Mouse (Mus musculus) liver, embryonic 13.5 days (tissue): ENCODE data around the gene Xxylt1. TPM values are rescaled to one million over a fixed set of nuclear protein-coding genes. Genes with fewer than 3 reads are reported as not detected.

ENCODE experiments used
- ATAC-seq: fragments of 200-750 bp; cut with Nextera tagmentation; 2 replicates; pipeline ENCODE4 v1.8.0; 2017; ENCODE audit warnings: low read depth, mild to moderate bottlenecking, moderate number of reproducible peaks, moderate library complexity
- DNase-seq: peaks from one replicate; pipeline ENCODE4 v3.0.0; 2022
- H3K27ac ChIP-seq: fragments of 300-500 bp; sonication (generic); 2 replicates; pipeline ENCODE4 v1.5.1; 2015; ENCODE audit warnings: moderate library complexity, mild to moderate bottlenecking, inconsistent platforms
- H3K27me3 ChIP-seq: fragments of 300-500 bp; sonication (generic); 2 replicates; pipeline ENCODE4 v1.6.1; 2015; ENCODE audit warnings: mild to moderate bottlenecking, inconsistent platforms
- H3K36me3 ChIP-seq: fragments of 300-500 bp; sonication (generic); 2 replicates; pipeline ENCODE4 v1.6.1; 2015; ENCODE audit warnings: mild to moderate bottlenecking, inconsistent platforms
- H3K4me1 ChIP-seq: fragments of 300-500 bp; sonication (generic); replicated peaks from 2 replicates; pipeline ENCODE4 v1.6.1; 2015; ENCODE audit warnings: inconsistent platforms
- H3K4me2 ChIP-seq: fragments of 300-500 bp; sonication (generic); 2 replicates; pipeline ENCODE4 v1.6.1; 2015; ENCODE audit warnings: inconsistent platforms, mild to moderate bottlenecking, moderate library complexity
- H3K4me3 ChIP-seq: fragments of 300-500 bp; sonication (generic); replicated peaks from 2 replicates; pipeline ENCODE4 v1.5.1; 2015; ENCODE audit warnings: mild to moderate bottlenecking, inconsistent platforms
- H3K9ac ChIP-seq: fragments of 300-500 bp; sonication (generic); 2 replicates; pipeline ENCODE4 v1.6.1; 2015; ENCODE audit warnings: mild to moderate bottlenecking, inconsistent platforms
- H3K9me3 ChIP-seq: fragments of 300-500 bp; sonication (generic); replicated peaks from 2 replicates; pipeline ENCODE4 v1.6.1; 2016; ENCODE audit warnings: inconsistent platforms
- WGBS: fragments of 180-500 bp; shearing (Covaris S2); methylation state at CpG from one replicate; pipeline ENCODE4 v1.1.7; 2015; ENCODE audit not compliant: insufficient replicate concordance; 5-methylcytosine and 5-hydroxymethylcytosine counted together
- polyA plus RNA-seq: library from polyadenylated mRNA; unstranded; fragments of >200 nt; fragmentation: Nextera tagmentation; extraction: Ambion mirVana; gene quantifications from 2 replicates; pipeline ENCODE4 v1.2.1, GENCODE M21; 2015

Xxylt1 gene
- polyA plus RNA-seq, 1 experiment from 2014 or later, result 3.1 TPM

- Histone ChIP-seq H3K4me3 (no peak overlapping the region), H3K4me1 (peaks cover 13% of the 10 kb centered on the region; the same call in 1 of the 2 replicates), H3K9ac (no peak overlapping the region), H3K4me2 (no peak overlapping the region), H3K27ac (no peak overlapping the region), H3K36me3 (no peaks in the 10 kb centered on the region), H3K27me3 (no peaks in the 10 kb centered on the region), H3K9me3 (no peaks in the 10 kb centered on the region)
- no peak for DNase-seq
- WGBS, result 74% methylated on average over 13 of the region's 13 CpGs
- no peak for ATAC-seq
These were observed 20.5 kb downstream of the Xxylt1 start for GRCm38 (mm10) chr16:31060714-31061113.

- 74% methylated on average over 3 of the region's 3 CpGs for WGBS
- Histone ChIP-seq H3K27me3 (no peaks in the 10 kb centered on the region), H3K27ac (no peak overlapping the region), H3K4me1 (peaks cover 10% of the 10 kb centered on the region; the same call in 1 of the 2 replicates), H3K9ac (no peak overlapping the region), H3K4me3 (no peak overlapping the region), H3K9me3 (no peaks in the 10 kb centered on the region), H3K36me3 (no peaks in the 10 kb centered on the region), H3K4me2 (no peak overlapping the region)
- DNase-seq (no peak), ATAC-seq (no peak)
These were observed 21.0 kb downstream of the Xxylt1 start for GRCm38 (mm10) chr16:31060226-31060625.

- H3K9me3 ChIP-seq, result no peaks in the 10 kb centered on the region
- ATAC-seq (no peak), DNase-seq (no peak)
- no peak overlapping the region for H3K4me3 ChIP-seq
- H3K9ac ChIP-seq, result no peak overlapping the region
- H3K27me3 ChIP-seq, result no peaks in the 10 kb centered on the region
- no peak overlapping the region for H3K27ac ChIP-seq
- 75% methylated on average over 4 of the region's 4 CpGs for WGBS
- H3K36me3 ChIP-seq, result no peaks in the 10 kb centered on the region
- H3K4me1 ChIP-seq, result peaks cover 10% of the 10 kb centered on the region; the same call in 1 of the 2 replicates
- H3K4me2 ChIP-seq, result no peak overlapping the region
These were observed 21.5 kb downstream of the Xxylt1 start for GRCm38 (mm10) chr16:31059730-31060129.

- no peak overlapping the region for H3K27ac ChIP-seq
- no peak overlapping the region for H3K4me2 ChIP-seq
- ATAC-seq (no peak), DNase-seq (no peak)
- no peaks in the 10 kb centered on the region for H3K9me3 ChIP-seq
- peaks cover 17% of the 10 kb centered on the region; the same call in 1 of the 2 replicates for H3K4me1 ChIP-seq
- no peaks in the 10 kb centered on the region for H3K36me3 ChIP-seq
- 56% methylated on average over 6 of the region's 6 CpGs for WGBS
- no peak overlapping the region for H3K9ac ChIP-seq
- no peak overlapping the region for H3K4me3 ChIP-seq
- H3K27me3 ChIP-seq, result no peaks in the 10 kb centered on the region
These were observed 28.4 kb downstream of the Xxylt1 start for GRCm38 (mm10) chr16:31052812-31053211.

GRCm38 (mm10) chr16:31052177-31052726 lies 29.0 kb downstream of the Xxylt1 start:
- Histone ChIP-seq H3K9ac (no peak overlapping the region), H3K27me3 (no peaks in the 10 kb centered on the region), H3K4me1 (peaks cover 17% of the 10 kb centered on the region; the same call in 1 of the 2 replicates), H3K27ac (no peak overlapping the region), H3K36me3 (no peaks in the 10 kb centered on the region), H3K4me3 (no peak overlapping the region), H3K4me2 (no peak overlapping the region), H3K9me3 (no peaks in the 10 kb centered on the region)
- no peak for DNase-seq
- WGBS, result 65% methylated on average over 7 of the region's 7 CpGs
- no peak; the same call in 1 of the 2 replicates for ATAC-seq

GRCm38 (mm10) chr16:31050701-31051100 lies 30.5 kb downstream of the Xxylt1 start:
- Histone ChIP-seq H3K27ac (no peak overlapping the region), H3K27me3 (no peaks in the 10 kb centered on the region), H3K4me1 (peaks cover 21% of the 10 kb centered on the region), H3K36me3 (no peaks in the 10 kb centered on the region), H3K9ac (no peak overlapping the region), H3K9me3 (no peaks in the 10 kb centered on the region), H3K4me2 (no peak overlapping the region), H3K4me3 (no peak overlapping the region)
- DNase-seq (no peak), ATAC-seq (no peak)
- WGBS, result 66% methylated on average over 7 of the region's 7 CpGs

- no peak for ATAC-seq
- H3K4me1 ChIP-seq, result peaks cover 25% of the 10 kb centered on the region
- WGBS, result 74% methylated on average over 6 of the region's 6 CpGs
These were observed 33.0 kb downstream of the Xxylt1 start for GRCm38 (mm10) chr16:31048194-31048593.

GRCm38 (mm10) chr16:31047186-31047898 lies 33.9 kb downstream of the Xxylt1 start:
- H3K27me3 ChIP-seq, result no peaks in the 10 kb centered on the region
- 75% methylated on average over 10 of the region's 10 CpGs for WGBS
- H3K9ac ChIP-seq, result no peak overlapping the region
- peaks cover 20% of the 10 kb centered on the region for H3K4me1 ChIP-seq
- no peak overlapping the region for H3K4me3 ChIP-seq
- H3K36me3 ChIP-seq, result no peaks in the 10 kb centered on the region
- no peak overlapping the region for H3K4me2 ChIP-seq
- no peak for ATAC-seq
- DNase-seq, result no peak
- no peaks in the 10 kb centered on the region for H3K9me3 ChIP-seq
- H3K27ac ChIP-seq, result no peak overlapping the region

More at GRCm38 (mm10) chr16:31048194-31048593, 33.0 kb downstream of the Xxylt1 start:
- DNase-seq, result no peak
- Histone ChIP-seq H3K27ac (no peak overlapping the region), H3K9me3 (no peaks in the 10 kb centered on the region), H3K27me3 (no peaks in the 10 kb centered on the region), H3K4me3 (no peak overlapping the region), H3K36me3 (no peaks in the 10 kb centered on the region), H3K9ac (no peak overlapping the region), H3K4me2 (no peak overlapping the region)

GRCm38 (mm10) chr16:31046217-31046659 lies 35.0 kb downstream of the Xxylt1 start:
- ATAC-seq, result no peak
- Histone ChIP-seq H3K27me3 (no peaks in the 10 kb centered on the region), H3K4me1 (peaks cover 15% of the 10 kb centered on the region), H3K27ac (no peak overlapping the region), H3K36me3 (no peaks in the 10 kb centered on the region), H3K9ac (no peak overlapping the region), H3K9me3 (no peaks in the 10 kb centered on the region), H3K4me3 (no peak overlapping the region), H3K4me2 (no peak overlapping the region)
- WGBS, result 38% methylated on average over 14 of the region's 14 CpGs
- no peak for DNase-seq

GRCm38 (mm10) chr16:31045211-31045610 lies 36.0 kb downstream of the Xxylt1 start:
- Histone ChIP-seq H3K27ac (no peak overlapping the region), H3K4me1 (peaks cover 17% of the 10 kb centered on the region), H3K9me3 (no peaks in the 10 kb centered on the region)

GRCm38 (mm10) chr16:31043136-31043535 lies 38.1 kb downstream of the Xxylt1 start:
- Histone ChIP-seq H3K36me3 (no peaks in the 10 kb centered on the region), H3K27ac (no peak overlapping the region), H3K4me1 (peaks cover 20% of the 10 kb centered on the region), H3K4me2 (no peak overlapping the region), H3K4me3 (no peak overlapping the region), H3K27me3 (no peaks in the 10 kb centered on the region), H3K9me3 (no peaks in the 10 kb centered on the region), H3K9ac (no peak overlapping the region)
- ATAC-seq (no peak), DNase-seq (no peak)
- WGBS, result 70% methylated on average over 5 of the region's 5 CpGs

More at GRCm38 (mm10) chr16:31045211-31045610, 36.0 kb downstream of the Xxylt1 start:
- DNase-seq (no peak), ATAC-seq (no peak)
- H3K4me3 ChIP-seq, result no peak overlapping the region
- no peak overlapping the region for H3K9ac ChIP-seq
- no peak overlapping the region for H3K4me2 ChIP-seq
- H3K27me3 ChIP-seq, result no peaks in the 10 kb centered on the region
- no peaks in the 10 kb centered on the region for H3K36me3 ChIP-seq
- WGBS, result 55% methylated on average over 5 of the region's 5 CpGs

GRCm38 (mm10) chr16:31041566-31041965 lies 39.7 kb downstream of the Xxylt1 start:
- Histone ChIP-seq H3K9ac (no peak overlapping the region), H3K36me3 (no peaks in the 10 kb centered on the region), H3K4me2 (no peak overlapping the region), H3K4me1 (peaks cover 18% of the 10 kb centered on the region), H3K9me3 (no peaks in the 10 kb centered on the region), H3K4me3 (no peak overlapping the region), H3K27ac (no peak overlapping the region), H3K27me3 (no peaks in the 10 kb centered on the region)
- ATAC-seq, result no peak
- WGBS, result 83% methylated on average over 2 of the region's 2 CpGs
- no peak for DNase-seq
